Mouse (Mus musculus) kidney, adult 11 months (tissue): Measurements from ENCODE around the gene Trmt5.

Experiments
- DNase-seq: peaks from one replicate; pipeline ENCODE4 v3.0.0; 2022

Gene Trmt5

DNA sequence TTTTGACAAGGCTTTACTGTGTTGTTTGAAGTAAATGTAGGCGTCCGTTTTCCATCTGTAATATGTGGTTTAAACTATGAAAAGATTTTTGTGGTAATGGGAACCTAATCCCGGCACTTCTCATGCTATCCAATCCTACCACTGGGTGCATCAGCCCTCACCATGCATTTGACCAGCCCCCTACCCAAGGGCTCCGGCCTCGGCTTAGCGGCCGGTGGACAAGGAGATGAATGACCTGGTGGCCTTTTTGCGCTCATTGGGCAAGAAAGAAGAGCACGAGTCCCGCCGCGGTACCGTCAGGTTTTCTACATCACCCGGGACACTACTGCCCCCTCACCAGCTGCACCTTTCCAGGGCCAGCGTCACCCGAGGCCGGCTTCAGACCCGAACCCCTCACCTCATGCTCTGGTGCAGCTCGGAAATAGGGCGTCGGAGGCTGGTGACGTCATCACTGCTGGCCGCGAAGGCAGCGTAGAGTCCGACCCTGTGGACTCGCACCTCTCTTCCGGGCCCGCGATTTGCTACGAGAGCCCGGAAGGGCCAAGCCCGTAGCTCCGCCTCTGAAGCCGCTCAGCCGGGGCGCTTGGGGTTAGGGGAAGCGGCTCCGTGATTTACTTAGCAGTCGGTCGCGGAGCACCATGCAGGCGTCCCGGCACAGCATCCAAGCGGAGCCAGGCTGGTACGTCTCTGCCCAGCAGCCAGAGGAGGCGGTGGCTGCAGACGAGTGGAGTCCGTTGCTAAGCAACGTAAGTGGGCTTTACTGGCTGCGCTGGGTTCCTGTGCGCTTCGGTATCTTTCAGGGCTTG is at the start of gene Trmt5, which contains the start of gene Slc38a6:
Trmt5 (minus strand) TSS at position 424 of the 806 bp plus-strand sequence.
Slc38a6 (plus strand) TSS at position 493 of the 806 bp plus-strand sequence.
- peak; percentile 93 for DNase-seq

- no peak for DNase-seq
Measured at GRCm38 (mm10) chr12:73334051-73334551, 47.6 kb upstream of the Trmt5 start.

- no peak for DNase-seq
Measured at GRCm38 (mm10) chr12:73332701-73333100, 46.2 kb upstream of the Trmt5 start.

DNA sequence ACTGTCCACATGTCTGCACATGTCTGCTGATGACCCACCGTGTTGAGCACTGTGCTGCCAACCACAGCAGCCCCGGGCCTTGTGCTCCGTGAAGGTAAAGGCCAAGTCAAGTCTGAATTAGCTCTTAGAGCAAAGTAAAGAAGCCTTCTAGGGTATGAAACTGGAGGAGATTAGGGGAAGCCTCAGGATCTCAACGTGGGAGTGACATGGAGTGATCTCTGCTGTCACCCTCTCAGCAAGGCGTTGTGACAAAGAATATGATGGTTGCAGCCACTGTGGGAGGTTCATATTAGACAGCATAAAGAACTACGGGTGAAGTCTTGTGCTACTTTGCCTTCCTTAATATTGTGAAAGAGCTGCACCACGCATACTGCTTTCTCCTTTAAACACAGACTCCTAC is 43.7 kb upstream of the Trmt5 start:
- DNase-seq = no peak

DNA sequence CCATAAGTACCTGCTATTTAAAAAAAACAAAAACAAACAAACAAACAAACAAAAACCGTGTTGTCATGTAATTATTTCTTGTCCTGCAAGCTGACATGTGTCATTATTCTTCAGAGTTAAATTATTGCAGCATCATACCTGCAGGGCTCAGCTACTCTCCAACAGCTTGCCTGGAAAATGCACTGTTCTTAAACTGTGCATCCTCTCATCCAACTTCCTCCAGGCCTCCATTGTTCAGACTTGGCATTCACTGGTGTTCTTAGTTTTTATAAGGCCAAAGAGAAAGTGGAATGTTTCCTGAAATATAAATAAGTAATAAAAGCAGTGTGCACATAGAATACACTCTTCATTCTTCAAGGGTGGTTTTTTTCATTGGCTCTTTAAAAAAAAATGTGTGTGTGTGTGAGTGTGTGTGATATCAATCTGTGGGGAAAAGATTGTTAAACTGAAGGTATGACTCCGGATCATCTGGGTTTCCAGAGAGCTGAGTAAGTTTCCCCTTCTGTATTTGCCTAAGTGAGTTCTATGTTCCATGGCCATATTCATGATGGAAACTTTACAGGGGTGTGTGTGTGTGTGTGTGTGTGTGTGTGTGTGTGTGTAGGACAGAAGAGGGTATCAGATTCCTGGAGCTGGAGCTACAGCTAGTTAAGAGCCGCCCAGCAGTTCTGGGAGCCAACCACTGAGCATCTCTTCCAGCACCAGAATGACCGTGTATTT is 42.1 kb upstream of the Trmt5 start:
- no peak for DNase-seq

DNA sequence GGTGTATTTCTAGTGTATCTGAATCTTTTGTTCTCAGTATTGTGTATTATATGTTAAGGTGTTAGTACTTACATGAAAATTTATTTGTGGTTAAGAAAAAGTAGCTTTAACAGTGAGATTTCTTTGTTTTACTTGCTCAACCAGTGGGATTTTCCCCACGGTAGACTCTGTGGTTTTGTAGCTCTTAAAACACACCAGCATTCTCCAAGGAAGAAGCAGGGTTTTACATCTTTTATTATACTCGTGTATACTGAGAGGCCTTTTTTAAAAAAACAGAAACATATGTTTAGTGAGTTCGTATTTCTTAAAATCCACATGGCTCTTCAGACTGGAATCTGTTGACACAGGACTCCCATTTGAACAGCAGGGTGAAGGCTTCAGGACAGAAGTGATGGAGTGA is 40.9 kb upstream of the Trmt5 start:
- DNase-seq = no peak

DNA sequence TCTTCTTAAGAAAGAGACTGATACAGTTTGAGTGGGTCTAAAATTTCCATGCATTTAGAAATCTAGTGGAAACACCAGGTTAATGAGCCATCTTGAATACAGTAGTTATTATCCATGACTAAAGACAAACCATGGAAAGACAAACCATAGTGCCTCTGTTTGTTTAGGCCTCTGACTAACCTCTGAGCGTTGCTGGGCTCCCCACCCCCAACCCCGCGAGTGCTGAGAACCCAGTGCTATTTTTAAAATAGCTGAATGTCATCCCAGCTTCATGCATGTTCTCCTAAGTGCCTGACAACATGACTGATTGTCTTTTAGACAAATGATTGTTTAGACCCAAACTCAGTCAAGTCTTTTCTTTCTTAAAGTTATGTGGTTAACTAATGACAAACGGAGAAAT is 39.1 kb upstream of the Trmt5 start:
- no peak for DNase-seq

GRCm38 (mm10) chr12:73325181-73325580 is 38.7 kb upstream of the Trmt5 start:
- no peak for DNase-seq

GRCm38 (mm10) chr12:73324742-73325141 is 38.2 kb upstream of the Trmt5 start:
- DNase-seq = no peak

- no peak for DNase-seq
Measured at GRCm38 (mm10) chr12:73324180-73324586, 37.7 kb upstream of the Trmt5 start.

DNA sequence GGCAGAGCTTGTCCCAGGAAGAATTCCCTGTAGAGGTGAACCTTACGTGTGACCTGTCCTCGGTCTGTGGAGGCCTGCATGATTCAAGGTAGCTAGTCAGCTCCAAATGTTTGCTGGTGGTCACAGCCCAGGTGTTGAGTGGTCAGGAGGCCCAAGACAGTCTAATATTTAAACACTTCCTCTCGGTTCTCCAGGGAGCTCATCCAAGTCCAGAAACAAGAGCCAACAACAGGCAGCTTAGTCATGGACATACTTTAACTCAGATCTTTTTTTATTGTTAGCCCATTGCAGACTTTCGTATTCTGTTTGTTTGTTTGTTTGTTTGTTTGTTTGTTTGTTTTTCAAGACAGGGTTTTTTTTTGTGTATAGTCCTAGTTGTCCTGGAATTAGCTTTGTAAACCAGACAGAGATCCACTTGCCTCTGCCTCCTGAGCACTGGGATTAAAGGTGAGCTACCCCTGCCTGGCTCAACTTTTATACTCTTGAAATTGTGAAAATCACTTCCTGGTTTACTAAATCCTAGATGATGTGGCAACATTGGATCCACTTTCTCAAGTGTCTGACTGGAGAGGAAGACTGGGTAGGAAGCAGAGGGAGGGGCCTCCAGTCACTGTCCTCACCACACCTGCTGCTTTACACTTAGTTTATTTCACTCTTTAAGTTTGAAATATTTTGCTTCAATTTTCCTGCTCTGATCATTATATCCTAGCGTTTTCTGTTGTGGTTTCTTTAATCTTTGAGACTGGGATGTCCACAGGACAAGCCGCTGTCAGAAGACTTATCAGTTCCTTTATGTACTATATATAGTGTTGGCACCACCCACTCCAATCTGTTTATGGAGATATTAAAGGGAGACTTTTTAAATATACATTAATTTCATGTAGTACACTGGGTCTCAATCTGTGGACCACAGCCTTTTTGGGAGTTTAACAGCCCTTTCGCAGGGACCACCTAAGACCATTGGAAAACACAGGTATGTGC is 31.5 kb upstream of the Trmt5 start:
- DNase-seq = no peak

DNA sequence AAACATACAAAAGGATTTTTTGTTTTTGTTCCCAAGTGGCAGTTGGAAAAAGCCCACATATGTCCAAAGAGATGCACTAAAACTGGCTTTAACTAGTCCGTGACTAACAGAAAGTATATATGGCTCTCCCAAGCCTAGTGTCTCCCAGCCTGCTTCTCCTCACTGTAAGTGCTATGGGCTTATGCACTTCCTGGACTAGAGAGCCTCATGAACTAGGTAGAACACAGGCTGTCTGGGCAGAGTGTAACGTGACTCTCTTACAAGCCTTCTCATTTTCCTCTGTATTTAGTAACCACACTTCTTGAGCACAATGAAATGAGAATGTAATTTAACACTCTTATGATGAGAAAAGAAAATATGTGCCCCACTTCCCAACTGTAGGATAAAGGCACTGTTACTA is 22.2 kb upstream of the Trmt5 start:
- DNase-seq = no peak

DNA sequence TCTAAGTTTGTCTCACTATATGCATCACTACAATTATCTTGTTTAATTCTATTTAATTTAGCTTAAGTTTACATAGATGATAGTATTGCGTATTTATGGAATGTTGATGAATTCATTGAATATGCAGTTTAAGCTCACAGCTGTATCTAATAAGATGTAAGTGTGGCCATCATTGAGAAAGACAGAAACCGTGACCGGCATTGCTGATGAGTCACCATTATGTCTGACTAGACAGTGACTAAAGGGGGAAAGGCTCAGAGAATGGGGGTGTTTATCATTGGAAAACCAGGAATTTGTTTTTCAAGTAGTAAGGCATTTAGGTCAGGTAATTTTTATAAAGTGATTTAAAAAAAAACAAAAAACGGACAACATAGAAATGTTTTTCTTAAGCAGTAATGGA is 21.2 kb upstream of the Trmt5 start:
- no peak for DNase-seq

GRCm38 (mm10) chr12:73304636-73305035 is 18.1 kb upstream of the Trmt5 start:
- peak; percentile 44 for DNase-seq

DNA sequence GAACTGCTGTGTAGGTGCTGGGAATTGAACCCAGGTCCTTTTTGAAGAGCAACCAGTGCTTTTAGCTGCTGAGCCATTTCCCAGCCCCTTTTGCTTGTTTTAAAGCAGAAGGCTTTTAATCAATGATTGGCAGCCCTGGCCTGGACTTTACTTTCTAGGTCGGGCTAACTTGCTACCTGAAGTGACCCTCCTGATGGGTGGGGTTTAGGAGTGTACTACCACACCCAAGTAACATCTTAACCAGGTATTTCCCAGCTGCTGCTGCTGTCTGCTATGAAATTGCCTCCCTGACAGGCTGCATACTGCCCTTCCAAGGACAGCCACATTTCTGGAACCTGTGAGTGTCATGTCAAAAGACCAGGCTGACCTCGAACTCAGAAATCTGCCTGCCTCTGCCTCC is 14.0 kb upstream of the Trmt5 start:
- peak; percentile 72 for DNase-seq

DNA sequence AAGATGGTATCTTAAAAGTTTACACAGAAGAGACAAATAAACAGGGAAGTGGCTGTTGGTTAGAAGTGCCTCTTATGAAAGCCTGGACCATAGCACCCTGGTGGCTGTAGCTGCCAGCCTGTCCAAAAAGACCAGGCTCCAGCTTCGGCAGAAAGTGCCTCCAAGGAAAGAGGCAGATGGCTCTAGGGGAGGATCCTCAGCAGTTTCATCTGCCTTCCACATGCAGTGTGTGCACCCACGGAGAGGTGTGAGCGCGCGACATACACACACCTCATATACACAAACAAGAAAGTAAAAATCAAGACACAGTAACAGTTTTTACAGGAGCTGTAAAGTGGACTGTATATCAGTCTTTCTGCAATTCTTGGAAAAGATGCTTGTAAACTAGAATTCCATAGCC is 12.1 kb upstream of the Trmt5 start:
- DNase-seq = no peak

DNA sequence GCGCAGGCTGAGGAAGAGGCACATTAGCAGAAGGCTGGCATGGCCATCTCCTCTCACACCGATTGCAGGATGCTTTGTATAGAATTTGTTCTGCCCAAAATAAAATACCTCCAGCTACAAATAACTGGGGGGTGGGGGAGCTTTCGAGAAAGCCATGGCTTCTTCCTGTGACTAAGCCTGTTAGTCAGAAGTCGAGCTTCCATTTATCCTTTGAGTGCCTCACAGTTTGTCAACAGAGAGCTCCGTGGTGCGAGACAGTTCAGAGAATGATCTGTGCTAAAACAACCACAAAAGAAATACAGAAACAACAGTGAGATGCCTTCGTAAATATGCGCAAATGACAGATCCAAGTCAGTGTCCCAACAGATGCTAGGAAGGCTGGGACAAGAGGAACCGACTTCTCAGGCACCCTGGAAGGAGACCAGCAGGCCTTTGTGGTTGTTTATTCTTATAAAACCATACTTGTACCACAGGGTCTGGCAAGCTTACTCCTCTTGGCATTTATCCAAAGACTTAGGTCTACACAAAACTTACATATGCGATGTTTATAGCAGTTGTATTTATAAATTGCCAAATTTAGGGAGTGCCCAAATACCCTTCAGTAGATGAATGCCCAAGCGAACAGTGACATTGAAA is 9.1 kb upstream of the Trmt5 start:
- DNase-seq = no peak

DNA sequence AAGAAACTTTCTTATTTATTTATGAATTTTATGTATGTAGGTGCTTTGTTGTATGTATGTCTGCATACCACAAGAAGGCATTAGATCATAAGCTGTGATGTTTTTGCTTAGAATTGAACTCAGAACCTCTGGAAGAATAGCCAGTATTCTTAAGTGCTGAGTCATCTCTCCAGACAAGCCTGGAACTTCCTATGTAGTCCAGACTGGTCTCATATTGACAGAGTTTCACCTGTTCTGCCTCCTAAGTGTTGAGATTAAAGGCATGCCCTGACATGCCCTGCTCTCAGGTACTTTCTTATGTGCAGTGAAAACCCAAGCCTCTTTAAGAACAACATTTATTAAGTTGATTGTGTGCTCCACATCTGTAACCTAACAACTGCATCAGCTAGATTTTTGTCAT is 8.4 kb upstream of the Trmt5 start:
- DNase-seq = no peak

DNA sequence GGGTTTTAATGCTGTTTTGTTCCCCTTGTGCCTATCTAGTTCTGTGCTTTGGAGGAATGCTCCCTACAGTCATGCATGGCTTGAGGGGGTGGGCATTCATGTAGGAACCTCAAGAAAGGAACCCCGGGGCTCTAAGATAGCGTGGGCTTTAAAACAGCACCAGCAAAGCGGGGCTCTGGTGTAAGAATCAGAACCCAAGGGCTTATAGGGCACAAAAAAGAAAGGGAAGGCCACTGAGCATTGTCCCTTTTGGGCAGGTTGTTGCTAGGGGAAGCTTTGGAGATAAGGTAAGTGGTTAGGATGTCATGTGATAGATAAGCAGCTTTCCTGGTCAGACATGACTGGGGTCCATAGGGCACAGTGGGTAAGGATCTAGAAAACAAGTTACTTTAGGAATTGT is 2.1 kb upstream of the Trmt5 start:
- DNase-seq = no peak

GRCm38 (mm10) chr12:73287609-73288008 is 1.1 kb upstream of the Trmt5 start:
- peak; percentile 42 for DNase-seq

DNA sequence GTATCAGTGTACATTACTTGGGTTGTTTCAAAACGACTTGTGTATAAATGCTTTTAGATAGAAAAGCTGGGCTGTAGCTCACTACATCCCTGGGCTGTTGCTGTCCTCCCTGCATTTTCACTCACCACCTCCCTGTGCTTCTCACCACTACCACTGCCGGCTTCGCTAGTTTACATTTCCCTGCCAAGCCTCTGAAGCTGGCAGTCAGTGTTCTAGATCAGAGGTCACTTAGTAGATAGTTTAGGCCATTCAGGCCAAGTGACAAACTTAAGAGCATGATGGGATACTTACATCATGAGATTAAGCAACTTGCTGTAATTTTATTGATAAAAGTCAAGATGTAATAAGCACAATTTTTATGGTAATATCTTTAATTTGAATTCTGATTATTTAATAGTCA is 11.6 kb downstream of the Trmt5 start:
- DNase-seq = no peak

- no peak for DNase-seq
Measured at GRCm38 (mm10) chr12:73269933-73270332, 16.6 kb downstream of the Trmt5 start.
